Mouse (Mus musculus) gonadal fat pad, adult 2 months (tissue): ENCODE results near the gene Ccdc103. TPM values are rescaled to one million over a fixed set of nuclear protein-coding genes. Genes with fewer than 3 reads are reported as not detected.

Experiments
- DNase-seq: peaks from one replicate; pipeline ENCODE4 v3.0.0-alpha.2; 2012; ENCODE audit warnings: low read depth
- polyA plus RNA-seq: library from polyadenylated mRNA; depleted of rRNA; stranded (reverse); fragments of >200 nt; gene quantifications from 2 replicates; pipeline ENCODE4 v1.2.3, GENCODE M21; 2012; rRNA removed

Ccdc103 gene
- 0.71 and 0.73 TPM in 2 replicates for polyA plus RNA-seq

GRCm38 (mm10) chr11:102880585-102881313 is at the start of gene Ccdc103, which contains the start of gene Eftud2:
Gene Ccdc103, plus strand, starts transcription at chr11:102881204.
Gene Eftud2, minus strand, starts transcription at chr11:102880985.
- peak; percentile 50 for DNase-seq

GRCm38 (mm10) chr11:102832700-102833297 is 48.2 kb upstream of the Ccdc103 start:
- no peak for DNase-seq

DNA sequence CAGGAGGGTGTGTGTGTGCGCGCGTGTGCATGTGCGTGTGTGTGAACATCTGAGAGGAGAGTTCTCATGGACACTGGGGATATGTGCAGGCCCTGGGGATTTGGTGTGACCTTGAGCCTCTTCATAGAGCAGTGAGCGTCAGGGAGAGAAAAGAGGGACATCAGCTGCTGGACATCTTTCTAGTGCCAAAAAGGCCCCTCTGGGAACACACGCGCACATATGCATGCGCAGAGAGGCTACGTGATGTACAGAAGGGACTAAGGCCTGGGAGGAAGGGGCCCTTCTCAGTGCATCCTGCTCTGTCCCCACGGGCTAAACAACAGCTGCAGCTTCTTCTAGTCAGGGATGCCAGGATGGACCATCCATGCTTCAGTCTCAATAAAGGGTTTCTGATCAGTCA is 46.8 kb upstream of the Ccdc103 start:
- no peak for DNase-seq

DNA sequence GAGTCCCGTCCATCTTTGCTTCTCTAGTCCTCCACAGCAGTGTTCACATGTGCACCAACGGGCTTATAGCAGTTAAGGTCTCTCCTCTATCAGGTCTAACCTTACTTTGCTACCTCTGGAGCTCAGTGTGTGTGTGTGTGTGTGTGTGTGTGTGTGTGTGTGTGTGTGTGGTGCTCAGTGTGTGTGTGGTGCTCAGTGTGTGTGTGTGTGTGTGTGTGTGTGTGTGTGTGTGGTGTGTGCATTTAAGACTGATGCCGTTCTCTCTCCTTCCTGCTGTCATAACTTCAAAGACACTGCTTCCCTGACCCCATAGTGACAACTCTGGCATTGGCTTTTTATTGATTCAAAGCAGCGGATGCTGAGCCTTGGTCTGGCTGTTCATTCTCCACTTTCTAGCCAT is 45.5 kb upstream of the Ccdc103 start, which contains the start of gene Higd1b:
Higd1b (plus strand) TSS at position 301 of the 400 bp plus-strand sequence.
- no peak for DNase-seq

DNA sequence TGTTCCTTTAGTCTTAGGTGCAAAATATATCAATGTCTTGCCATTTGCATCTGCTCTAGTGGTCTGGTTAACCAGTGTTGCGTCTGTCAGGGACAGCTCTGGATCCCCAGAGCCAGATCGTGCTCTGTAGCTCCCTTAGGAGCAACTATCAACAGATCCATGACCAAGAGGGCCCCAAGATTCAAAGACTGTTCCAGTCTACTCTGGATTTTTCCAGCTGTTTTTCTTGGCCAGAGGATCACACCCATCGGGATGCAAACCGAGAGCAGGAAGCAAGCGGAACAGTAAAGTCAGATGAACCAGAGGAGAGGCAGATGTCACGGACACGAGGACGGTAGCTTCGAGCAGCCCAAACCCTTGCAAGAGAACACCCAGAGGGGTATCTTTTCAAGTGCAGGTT is 44.9 kb upstream of the Ccdc103 start:
- no peak for DNase-seq

- no peak for DNase-seq
These were observed 43.6 kb upstream of the Ccdc103 start for GRCm38 (mm10) chr11:102837385-102837784.

GRCm38 (mm10) chr11:102838126-102838525 is 42.9 kb upstream of the Ccdc103 start:
- no peak for DNase-seq

- no peak for DNase-seq
These were observed 42.3 kb upstream of the Ccdc103 start for GRCm38 (mm10) chr11:102838616-102839150.

GRCm38 (mm10) chr11:102845926-102846325 is 35.1 kb upstream of the Ccdc103 start:
- no peak for DNase-seq

GRCm38 (mm10) chr11:102851883-102852282 is 29.1 kb upstream of the Ccdc103 start:
- no peak for DNase-seq

DNA sequence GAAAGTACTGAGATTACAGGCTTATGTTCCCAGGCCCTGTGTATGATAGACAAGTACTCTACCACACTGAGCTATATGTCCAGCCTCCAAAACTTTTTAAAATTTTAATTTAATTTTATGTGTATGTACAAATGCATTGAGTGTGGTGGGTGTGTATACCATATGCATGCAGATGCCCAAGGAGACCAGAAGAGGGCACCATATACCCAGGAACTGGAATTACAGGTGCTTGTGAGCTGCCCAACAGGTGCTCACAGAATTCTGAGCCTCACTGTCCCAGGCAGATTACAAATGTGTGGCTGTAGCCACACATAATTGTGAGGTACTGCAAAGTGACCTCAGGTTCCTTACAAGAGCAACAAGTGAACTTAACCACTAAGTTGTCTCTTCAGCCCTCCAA is 27.2 kb upstream of the Ccdc103 start:
- DNase-seq, result no peak

DNA sequence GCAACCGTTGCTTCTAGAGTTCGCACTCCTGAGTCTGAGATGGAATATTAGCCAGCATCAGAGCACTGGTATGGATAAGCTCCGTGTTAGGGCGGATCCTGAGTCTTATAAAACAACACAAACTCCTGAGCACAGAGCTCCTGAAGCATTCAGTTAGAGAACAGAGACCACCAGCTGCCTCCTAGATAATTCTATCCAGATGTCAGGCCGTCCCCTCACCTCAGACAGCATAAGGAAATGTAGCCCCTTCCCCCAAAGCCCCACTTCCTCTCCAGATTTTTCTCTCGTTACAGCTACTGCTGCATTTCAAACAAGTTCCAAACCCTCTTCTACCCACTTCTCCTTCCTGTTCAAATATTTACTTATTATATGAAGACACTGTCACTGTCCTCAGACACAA is 25.1 kb upstream of the Ccdc103 start:
- no peak for DNase-seq

GRCm38 (mm10) chr11:102858951-102859350 is 22.1 kb upstream of the Ccdc103 start:
- no peak for DNase-seq

- DNase-seq, result no peak
These were observed 21.1 kb upstream of the Ccdc103 start for GRCm38 (mm10) chr11:102859933-102860332.

GRCm38 (mm10) chr11:102864272-102864671 is 16.7 kb upstream of the Ccdc103 start:
- DNase-seq, result no peak

- DNase-seq, result no peak
These were observed 6.1 kb upstream of the Ccdc103 start for GRCm38 (mm10) chr11:102874801-102875334.

GRCm38 (mm10) chr11:102879558-102879957 is 1.4 kb upstream of the Ccdc103 start:
- no peak for DNase-seq

GRCm38 (mm10) chr11:102881314-102882198 is 552 bp downstream of the Ccdc103 start:
- no peak for DNase-seq

DNA sequence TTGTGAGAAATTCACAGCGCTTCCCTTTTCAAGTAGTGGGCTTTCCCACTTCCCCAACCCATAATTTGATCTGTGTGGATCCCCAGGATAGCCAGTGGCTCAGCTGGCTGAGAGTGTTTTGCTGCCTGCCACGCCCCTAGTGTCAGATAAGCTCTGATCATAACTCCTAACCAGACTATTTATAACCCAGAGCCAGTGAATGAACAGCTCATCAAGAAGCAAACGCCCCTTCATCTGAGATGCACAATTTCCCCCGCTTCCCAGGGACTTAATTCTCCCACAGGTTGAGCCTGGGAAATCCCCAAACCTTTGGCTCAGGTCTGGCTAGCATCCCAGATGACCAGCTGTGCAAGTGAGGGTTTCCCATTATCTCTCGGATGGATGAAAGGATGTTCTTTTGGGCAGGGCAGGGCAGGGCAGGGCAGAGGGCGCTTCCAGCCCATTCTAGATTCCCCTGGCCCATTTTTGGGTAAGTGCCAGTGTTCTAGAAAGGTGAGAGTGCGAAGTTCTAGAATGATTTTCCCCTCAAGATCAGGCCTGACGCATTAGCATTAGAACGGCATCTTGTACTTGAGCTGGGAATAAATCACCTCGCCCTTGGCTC is 3.7 kb downstream of the Ccdc103 start, which contains the start of gene Fam187a:
Fam187a (plus strand) TSS at position 554 of the 604 bp plus-strand sequence.
- no peak for DNase-seq

DNA sequence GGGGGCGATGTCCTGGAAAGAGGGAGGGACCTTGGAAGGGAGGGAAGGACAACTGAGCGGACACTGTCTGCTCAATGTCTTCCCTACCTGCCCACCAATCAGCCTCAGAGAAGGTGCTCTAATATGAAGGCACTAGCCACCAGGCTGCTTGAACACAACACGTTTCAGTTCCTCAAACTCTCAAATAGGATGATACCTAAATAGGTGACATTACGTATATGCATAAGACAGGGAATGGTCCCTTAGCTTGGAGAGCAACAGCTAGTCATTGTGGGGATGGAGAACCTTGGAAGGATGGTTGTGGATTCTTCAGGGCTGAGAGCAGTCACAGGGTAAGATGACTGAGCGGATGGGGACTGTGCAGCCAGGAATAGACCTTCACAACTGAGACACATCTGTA is 6.4 kb downstream of the Ccdc103 start:
- DNase-seq, result no peak

GRCm38 (mm10) chr11:102888135-102888534 is 7.1 kb downstream of the Ccdc103 start:
- no peak for DNase-seq
